Mouse (Mus musculus) kidney, embryonic 16.5 days (tissue): ENCODE results near the gene Gm29666. TPM values are rescaled to one million over a fixed set of nuclear protein-coding genes. Genes with fewer than 3 reads are reported as not detected.

Source experiments
- ATAC-seq: fragments of 200-750 bp; cut with Nextera tagmentation; 2 replicates; pipeline ENCODE4 v1.8.0; 2017; ENCODE audit warnings: moderate TSS enrichment; ENCODE audit not compliant: low FRiP score, low TSS enrichment
- H3K27ac ChIP-seq: fragments of 300-500 bp; sonication (generic); 2 replicates; pipeline ENCODE4 v1.5.1; 2014; ENCODE audit warnings: low read length
- H3K27me3 ChIP-seq: fragments of 300-500 bp; sonication (generic); 2 replicates; pipeline ENCODE4 v1.6.1; 2014; ENCODE audit warnings: low read length, control low read depth, mixed read lengths; ENCODE audit not compliant: insufficient read depth
- H3K36me3 ChIP-seq: fragments of 300-500 bp; sonication (generic); 2 replicates; pipeline ENCODE4 v1.6.1; 2014; ENCODE audit warnings: low read length, control low read depth, mixed read lengths; ENCODE audit not compliant: insufficient read depth
- H3K4me1 ChIP-seq: fragments of 300-500 bp; sonication (generic); 2 replicates; pipeline ENCODE4 v1.6.1; 2014; ENCODE audit warnings: low read length, control low read depth, mixed read lengths; ENCODE audit not compliant: insufficient read depth
- H3K4me2 ChIP-seq: fragments of 300-500 bp; sonication (generic); replicated peaks from 2 replicates; pipeline ENCODE4 v1.6.1; 2014; ENCODE audit warnings: low read depth, low read length
- H3K4me3 ChIP-seq: fragments of 300-500 bp; sonication (generic); 2 replicates; pipeline ENCODE4 v1.5.1; 2014; ENCODE audit warnings: mild to moderate bottlenecking, low read length
- H3K9ac ChIP-seq: fragments of 300-500 bp; sonication (generic); replicated peaks from 2 replicates; pipeline ENCODE4 v1.6.1; 2014; ENCODE audit warnings: low read length
- H3K9me3 ChIP-seq: fragments of 300-500 bp; sonication (generic); 2 replicates; pipeline ENCODE4 v1.6.1; 2016; ENCODE audit warnings: low read length, control low read depth
- WGBS: fragments of 180-500 bp; shearing (Covaris S2); extraction: QIAGEN DNeasy Blood & Tissue Kit; methylation state at CpG from one replicate; pipeline ENCODE4 v1.1.7; 2014; 5-methylcytosine and 5-hydroxymethylcytosine counted together
- polyA plus RNA-seq: library from polyadenylated mRNA; unstranded; fragments of >200 nt; fragmentation: Nextera tagmentation; extraction: Ambion mirVana; gene quantifications from 2 replicates; pipeline ENCODE4 v1.2.1, GENCODE M21; 2015

The Gm29666 gene
- polyA plus RNA-seq, 1 experiment from 2014 or later, result 0.50 TPM

GRCm38 (mm10) chr15:84950053-84950452, 30.2 kb upstream of the Gm29666 start:
- H3K36me3 ChIP-seq, result peaks cover 30% of the 10 kb centered on the region
- no peaks in the 10 kb centered on the region for H3K9me3 ChIP-seq
- no peaks in the 10 kb centered on the region for H3K4me1 ChIP-seq
- H3K27me3 ChIP-seq, result no peaks in the 10 kb centered on the region
- H3K4me2 ChIP-seq, result no peak overlapping the region
- WGBS, result 92% methylated on average over 4 of the region's 4 CpGs
- H3K27ac ChIP-seq, result no peak overlapping the region
- no peak for ATAC-seq
- no peak overlapping the region for H3K9ac ChIP-seq
- no peak overlapping the region for H3K4me3 ChIP-seq

GRCm38 (mm10) chr15:84948990-84949389, 29.2 kb upstream of the Gm29666 start:
- H3K9me3 ChIP-seq, result no peaks in the 10 kb centered on the region
- no peaks in the 10 kb centered on the region for H3K27me3 ChIP-seq
- peaks cover 29% of the 10 kb centered on the region for H3K36me3 ChIP-seq
- H3K9ac ChIP-seq, result no peak overlapping the region
- H3K27ac ChIP-seq, result no peak overlapping the region
- no peak overlapping the region for H3K4me3 ChIP-seq
- no peaks in the 10 kb centered on the region for H3K4me1 ChIP-seq
- WGBS, result 85% methylated on average over 14 of the region's 14 CpGs
- no peak for ATAC-seq
- H3K4me2 ChIP-seq, result no peak overlapping the region

- H3K27ac ChIP-seq, result no peak overlapping the region
- H3K36me3 ChIP-seq, result peaks cover 36% of the 10 kb centered on the region
- H3K9ac ChIP-seq, result no peak overlapping the region; the same call in 1 of the 2 replicates
- no peak for ATAC-seq
- H3K4me3 ChIP-seq, result no peak overlapping the region
- 0 out of 2 replicates have a peak, but pooled peaks cover 8% of the 10 kb centered on the region for H3K4me1 ChIP-seq
- no peaks in the 10 kb centered on the region for H3K27me3 ChIP-seq
- H3K4me2 ChIP-seq, result no peak overlapping the region
- WGBS, result 81% methylated on average over 5 of the region's 5 CpGs
- no peaks in the 10 kb centered on the region for H3K9me3 ChIP-seq
Observed at GRCm38 (mm10) chr15:84944319-84944718, 24.5 kb upstream of the Gm29666 start.

- Histone ChIP-seq H3K27me3 (no peaks in the 10 kb centered on the region), H3K4me1 (0 out of 2 replicates have a peak, but pooled peaks cover 8% of the 10 kb centered on the region), H3K9ac (no peak overlapping the region), H3K27ac (no peak overlapping the region), H3K4me3 (no peak overlapping the region), H3K4me2 (no peak overlapping the region), H3K9me3 (no peaks in the 10 kb centered on the region), H3K36me3 (peaks cover 39% of the 10 kb centered on the region)
- no peak for ATAC-seq
- WGBS, result 79% methylated on average over 11 of the region's 11 CpGs
Observed at GRCm38 (mm10) chr15:84942647-84943285, 22.9 kb upstream of the Gm29666 start.

- H3K4me1 ChIP-seq, result 0 out of 2 replicates have a peak, but pooled peaks cover 8% of the 10 kb centered on the region
- 41% methylated on average over 12 of the region's 12 CpGs for WGBS
- no peak overlapping the region for H3K27ac ChIP-seq
- peak; percentile 69 for ATAC-seq
- H3K36me3 ChIP-seq, result peaks cover 63% of the 10 kb centered on the region
- H3K9ac ChIP-seq, result no peak overlapping the region
- no peak overlapping the region for H3K4me2 ChIP-seq
- no peaks in the 10 kb centered on the region for H3K27me3 ChIP-seq
- H3K4me3 ChIP-seq, result no peak overlapping the region
- no peaks in the 10 kb centered on the region for H3K9me3 ChIP-seq
Observed at GRCm38 (mm10) chr15:84940102-84940501, 20.3 kb upstream of the Gm29666 start.

- Histone ChIP-seq H3K36me3 (peaks cover 88% of the 10 kb centered on the region), H3K4me1 (peaks cover 13% of the 10 kb centered on the region), H3K27me3 (no peaks in the 10 kb centered on the region), H3K9ac (no peak overlapping the region), H3K9me3 (no peaks in the 10 kb centered on the region), H3K4me2 (no peak overlapping the region), H3K4me3 (no peak overlapping the region), H3K27ac (no peak overlapping the region)
- WGBS, result 89% methylated on average over 16 of the region's 16 CpGs
- ATAC-seq, result no peak
Observed at GRCm38 (mm10) chr15:84934901-84935300, 15.1 kb upstream of the Gm29666 start.

- no peaks in the 10 kb centered on the region for H3K27me3 ChIP-seq
- no peak overlapping the region for H3K27ac ChIP-seq
- no peak overlapping the region for H3K4me2 ChIP-seq
- peaks cover 10% of the 10 kb centered on the region for H3K4me1 ChIP-seq
- 31% methylated on average over 5 of the region's 5 CpGs for WGBS
- no peak overlapping the region for H3K4me3 ChIP-seq
- H3K9ac ChIP-seq, result no peak overlapping the region
- ATAC-seq, result peak; percentile 31; the same call in 1 of the 2 replicates
- H3K9me3 ChIP-seq, result no peaks in the 10 kb centered on the region
- peaks cover 89% of the 10 kb centered on the region for H3K36me3 ChIP-seq
Observed at GRCm38 (mm10) chr15:84932351-84932750, 12.5 kb upstream of the Gm29666 start.

GRCm38 (mm10) chr15:84925495-84926018, 5.7 kb upstream of the Gm29666 start:
- no peak overlapping the region for H3K27ac ChIP-seq
- H3K4me3 ChIP-seq, result peak overlapping the region; percentile 93
- peak overlapping the region; percentile 84 for H3K4me2 ChIP-seq
- no peak overlapping the region for H3K9ac ChIP-seq
- ATAC-seq, result no peak
- 71% methylated on average over 1 of the region's 1 CpGs for WGBS
- peaks cover 28% of the 10 kb centered on the region for H3K4me1 ChIP-seq
- H3K27me3 ChIP-seq, result no peaks in the 10 kb centered on the region
- H3K9me3 ChIP-seq, result no peaks in the 10 kb centered on the region
- peaks cover 31% of the 10 kb centered on the region for H3K36me3 ChIP-seq

GRCm38 (mm10) chr15:84924781-84925315, 5.0 kb upstream of the Gm29666 start:
- no peaks in the 10 kb centered on the region for H3K27me3 ChIP-seq
- peak overlapping the region; percentile 84 for H3K4me2 ChIP-seq
- H3K4me3 ChIP-seq, result peak overlapping the region; percentile 93
- peaks cover 25% of the 10 kb centered on the region for H3K36me3 ChIP-seq
- H3K9me3 ChIP-seq, result no peaks in the 10 kb centered on the region
- WGBS, result 12% methylated on average over 9 of the region's 9 CpGs
- peak overlapping the region; percentile 99 for H3K9ac ChIP-seq
- peak overlapping the region; percentile 62 for H3K27ac ChIP-seq
- H3K4me1 ChIP-seq, result peaks cover 28% of the 10 kb centered on the region
- ATAC-seq, result no peak
